Mouse (Mus musculus): ENCODE data around the gene Il13ra1. TPM values are rescaled to one million over a fixed set of nuclear protein-coding genes. Genes with fewer than 3 reads are reported as not detected.

Gene Il13ra1
- polyA plus RNA-seq, 1 experiment from 2014 or later, result 8.4 TPM

DNA sequence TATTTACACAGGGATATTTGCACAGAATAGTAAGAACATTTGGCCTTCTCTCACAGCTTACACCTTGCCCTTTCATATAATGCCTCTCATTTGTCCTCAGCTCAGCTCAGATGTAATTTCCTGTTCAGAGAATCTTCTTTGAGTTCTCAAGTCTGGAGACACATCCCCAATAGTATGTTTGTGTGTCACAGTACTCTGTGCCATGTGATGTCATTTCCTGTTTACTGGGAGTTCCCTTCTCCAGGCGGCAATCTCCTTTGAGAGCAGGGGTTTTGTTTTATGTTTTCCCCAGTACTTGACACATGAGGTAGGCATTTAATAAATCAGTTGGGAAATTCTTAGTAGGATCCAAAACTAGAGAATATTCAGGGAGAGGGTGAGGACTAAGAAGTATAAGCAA, 24.4 kb downstream of the Il13ra1 start:
- H3K4me3 ChIP-seq, result no peak overlapping the region
- WGBS, result 54% methylated on average over 1 of the region's 1 CpGs
- no peak overlapping the region for H3K9ac ChIP-seq
- H3K27ac ChIP-seq, result no peak overlapping the region
- ATAC-seq (ENCODE audit: low FRiP score, low read depth), result no peak
- no peaks in the 10 kb centered on the region for H3K36me3 ChIP-seq
- H3K4me1 ChIP-seq, result no peaks in the 10 kb centered on the region
- no peaks in the 10 kb centered on the region for H3K9me3 ChIP-seq
- H3K4me2 ChIP-seq (replicated peaks), result no peak overlapping the region
- no peaks in the 10 kb centered on the region for H3K27me3 ChIP-seq

- Histone ChIP-seq H3K9ac (no peak overlapping the region), H3K27me3 (no peaks in the 10 kb centered on the region), H3K4me3 (no peak overlapping the region), H3K4me1 (no peaks in the 10 kb centered on the region), H3K9me3 (no peaks in the 10 kb centered on the region), H3K36me3 (no peaks in the 10 kb centered on the region), H3K4me2 (replicated peaks) (no peak overlapping the region), H3K27ac (no peak overlapping the region)
- no peak for ATAC-seq (ENCODE audit: low FRiP score, low read depth)
- 71% methylated on average over 6 of the region's 6 CpGs for WGBS
Observed at GRCm38 (mm10) chrX:36141994-36142639, 30.2 kb downstream of the Il13ra1 start.

DNA sequence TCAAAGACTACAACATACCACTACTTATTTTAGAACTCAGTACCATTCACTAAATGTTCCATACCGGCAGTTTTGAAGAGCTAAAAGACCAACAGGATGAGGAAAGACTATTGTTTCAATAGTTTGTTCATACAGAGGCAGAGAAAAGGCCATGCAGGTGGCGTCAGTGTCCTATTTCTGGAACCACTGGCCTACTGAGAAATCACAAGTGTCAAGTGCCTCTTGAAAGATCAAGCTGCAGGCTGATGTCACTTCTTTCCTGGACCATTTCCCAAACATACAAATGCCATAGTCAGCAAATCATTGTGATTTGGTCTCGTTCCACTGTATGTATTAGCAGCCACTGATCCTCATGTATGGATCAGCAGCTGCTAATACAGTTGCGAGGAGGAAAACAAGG, 34.8 kb downstream of the Il13ra1 start:
- H3K36me3 ChIP-seq, result no peaks in the 10 kb centered on the region
- 67% methylated on average over 4 of the region's 4 CpGs for WGBS
- H3K4me1 ChIP-seq, result no peaks in the 10 kb centered on the region
- H3K27ac ChIP-seq, result no peak overlapping the region
- no peaks in the 10 kb centered on the region for H3K9me3 ChIP-seq
- no peak overlapping the region for H3K9ac ChIP-seq
- no peaks in the 10 kb centered on the region for H3K27me3 ChIP-seq
- H3K4me2 ChIP-seq (replicated peaks), result no peak overlapping the region
- no peak overlapping the region for H3K4me3 ChIP-seq
- no peak for ATAC-seq (ENCODE audit: low FRiP score, low read depth)

- no peaks in the 10 kb centered on the region for H3K36me3 ChIP-seq
- H3K9me3 ChIP-seq, result no peaks in the 10 kb centered on the region
- H3K4me3 ChIP-seq, result no peak overlapping the region
- H3K27ac ChIP-seq, result no peak overlapping the region
- H3K4me2 ChIP-seq (replicated peaks), result no peak overlapping the region
- H3K4me1 ChIP-seq, result no peaks in the 10 kb centered on the region
- H3K27me3 ChIP-seq, result no peaks in the 10 kb centered on the region
- no peak overlapping the region for H3K9ac ChIP-seq
- ATAC-seq (ENCODE audit: low FRiP score, low read depth), result no peak
Observed at GRCm38 (mm10) chrX:36150100-36150499, 38.2 kb downstream of the Il13ra1 start.

DNA sequence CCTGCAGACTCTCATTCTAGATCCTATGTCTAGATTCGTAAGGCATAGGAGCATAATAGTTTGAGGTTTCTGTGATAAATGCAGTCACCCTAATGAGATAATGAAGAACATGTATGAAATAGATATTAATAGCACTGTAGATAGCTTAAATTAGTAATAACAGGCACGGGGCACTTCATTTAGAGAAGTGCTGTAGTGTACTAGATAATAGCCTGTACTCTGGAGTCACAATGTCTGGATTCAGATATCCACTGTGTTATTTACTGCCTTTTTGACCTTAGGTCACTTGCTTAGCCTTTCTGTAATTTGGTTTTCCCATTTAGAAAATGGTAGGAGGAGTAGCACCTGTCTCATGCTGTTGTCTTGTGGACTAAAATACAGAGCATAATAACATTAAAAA, 44.8 kb downstream of the Il13ra1 start:
- Histone ChIP-seq H3K9ac (no peak overlapping the region), H3K27ac (no peak overlapping the region), H3K4me1 (no peaks in the 10 kb centered on the region), H3K27me3 (no peaks in the 10 kb centered on the region), H3K4me2 (replicated peaks) (no peak overlapping the region), H3K36me3 (no peaks in the 10 kb centered on the region), H3K4me3 (no peak overlapping the region), H3K9me3 (no peaks in the 10 kb centered on the region)
- 67% methylated on average over 2 of the region's 2 CpGs for WGBS
- ATAC-seq (ENCODE audit: low FRiP score, low read depth), result no peak

DNA sequence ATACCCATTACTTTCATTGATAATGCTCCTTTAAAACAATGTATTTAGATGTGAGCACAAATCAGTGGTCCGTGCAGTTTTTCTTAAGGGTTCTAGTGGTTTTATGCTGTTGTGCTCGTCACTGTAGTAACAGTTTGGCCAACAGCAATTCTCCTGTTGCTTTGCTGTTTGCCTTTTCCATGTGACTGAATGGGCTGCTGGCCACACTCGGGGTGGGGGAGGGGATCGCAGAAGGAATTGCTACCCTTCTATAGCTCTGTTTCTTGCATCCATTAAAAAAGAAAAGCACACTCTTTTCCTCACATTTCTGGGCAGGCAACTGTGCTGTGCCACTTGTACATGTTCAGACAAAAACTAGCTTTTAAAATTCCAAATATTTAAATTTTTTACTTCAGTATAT, 49.7 kb downstream of the Il13ra1 start:
- Histone ChIP-seq H3K4me2 (replicated peaks) (no peak overlapping the region), H3K9me3 (no peaks in the 10 kb centered on the region), H3K27ac (no peak overlapping the region), H3K4me1 (no peaks in the 10 kb centered on the region), H3K9ac (no peak overlapping the region), H3K4me3 (no peak overlapping the region), H3K27me3 (no peaks in the 10 kb centered on the region), H3K36me3 (no peaks in the 10 kb centered on the region)
- whole genome bisulfite sequencing, result 24% methylated on average over 4 of the region's 4 CpGs
- ATAC-seq (ENCODE audit: low FRiP score, low read depth), result no peak

DNA sequence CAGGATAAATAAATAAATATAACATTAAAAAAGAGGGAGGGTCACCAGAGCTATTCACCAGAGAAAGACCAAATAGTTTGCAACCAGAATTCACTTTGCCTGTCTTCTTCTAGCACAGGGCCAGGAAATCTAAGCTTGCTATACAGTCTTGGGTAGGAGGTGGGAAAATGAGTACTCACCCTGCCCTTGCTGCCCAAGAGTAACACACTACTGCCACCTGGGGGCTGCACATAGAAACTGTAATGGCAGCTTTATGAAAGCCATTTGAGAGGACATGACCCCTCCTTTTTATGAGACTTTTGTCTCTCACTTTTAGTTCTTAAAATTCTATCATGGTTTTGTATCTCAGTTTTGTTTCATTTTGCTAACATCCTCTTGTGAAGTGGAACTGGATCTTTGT, 71.7 kb downstream of the Il13ra1 start:
- Histone ChIP-seq H3K9me3 (no peaks in the 10 kb centered on the region), H3K4me2 (replicated peaks) (no peak overlapping the region), H3K9ac (no peak overlapping the region), H3K4me1 (no peaks in the 10 kb centered on the region), H3K27me3 (no peaks in the 10 kb centered on the region), H3K4me3 (no peak overlapping the region), H3K27ac (no peak overlapping the region), H3K36me3 (no peaks in the 10 kb centered on the region)
- ATAC-seq (ENCODE audit: low FRiP score, low read depth), result no peak

GRCm38 (mm10) chrX:36186036-36186435, 74.1 kb downstream of the Il13ra1 start:
- Histone ChIP-seq H3K27me3 (no peaks in the 10 kb centered on the region), H3K27ac (no peak overlapping the region), H3K4me1 (no peaks in the 10 kb centered on the region), H3K9me3 (no peaks in the 10 kb centered on the region), H3K9ac (no peak overlapping the region), H3K36me3 (no peaks in the 10 kb centered on the region), H3K4me2 (replicated peaks) (no peak overlapping the region), H3K4me3 (no peak overlapping the region)
- ATAC-seq (ENCODE audit: low FRiP score, low read depth), result no peak
- 70% methylated on average over 5 of the region's 5 CpGs for WGBS

- H3K27me3 ChIP-seq, result no peaks in the 10 kb centered on the region
- ATAC-seq (ENCODE audit: low FRiP score, low read depth), result no peak
- no peaks in the 10 kb centered on the region for H3K4me1 ChIP-seq
- H3K36me3 ChIP-seq, result no peaks in the 10 kb centered on the region
- no peak overlapping the region for H3K27ac ChIP-seq
- WGBS, result 47% methylated on average over 6 of the region's 6 CpGs
- H3K4me2 ChIP-seq (replicated peaks), result no peak overlapping the region
- no peaks in the 10 kb centered on the region for H3K9me3 ChIP-seq
- H3K4me3 ChIP-seq, result no peak overlapping the region
- no peak overlapping the region for H3K9ac ChIP-seq
Observed at GRCm38 (mm10) chrX:36186443-36186842, 74.5 kb downstream of the Il13ra1 start.

GRCm38 (mm10) chrX:36193951-36194350, 82.0 kb downstream of the Il13ra1 start:
- no peaks in the 10 kb centered on the region for H3K27me3 ChIP-seq
- no peak overlapping the region for H3K27ac ChIP-seq
- ATAC-seq (ENCODE audit: low FRiP score, low read depth), result peak; percentile 81
- no peak overlapping the region for H3K4me3 ChIP-seq
- H3K9me3 ChIP-seq, result no peaks in the 10 kb centered on the region
- H3K36me3 ChIP-seq, result no peaks in the 10 kb centered on the region
- H3K9ac ChIP-seq, result no peak overlapping the region
- 19% methylated on average over 6 of the region's 6 CpGs for WGBS
- H3K4me1 ChIP-seq, result peaks cover 4% of the 10 kb centered on the region; the same call in 1 of the 2 replicates
- no peak overlapping the region for H3K4me2 ChIP-seq (replicated peaks)

- Histone ChIP-seq H3K9ac (no peak within 1 kb of the TSS), H3K27ac (no peak within 1 kb of the TSS), H3K4me2 (replicated peaks) (peak within 1 kb of the TSS; percentile 63), H3K4me3 (peak within 1 kb of the TSS; percentile 35), H3K4me1 (peaks cover 4% of the 10 kb centered on the region; the same call in 1 of the 2 replicates), H3K27me3 (no peaks in the 10 kb centered on the region), H3K36me3 (no peaks in the 10 kb centered on the region), H3K9me3 (no peaks in the 10 kb centered on the region)
- peak; percentile 64 for ATAC-seq (ENCODE audit: low FRiP score, low read depth)
- WGBS, result 14% methylated on average over 27 of the region's 28 CpGs
Observed at GRCm38 (mm10) chrX:36195736-36196525, 84.0 kb downstream of the Il13ra1 start, which contains the start of gene Zcchc12. TSS of gene Zcchc12 (plus strand) at chrX:36195904.

GRCm38 (mm10) chrX:36209554-36209953, 97.6 kb downstream of the Il13ra1 start:
- no peaks in the 10 kb centered on the region for H3K9me3 ChIP-seq
- no peak overlapping the region for H3K9ac ChIP-seq
- H3K27ac ChIP-seq, result no peak overlapping the region
- no peak overlapping the region for H3K4me2 ChIP-seq (replicated peaks)
- no peak overlapping the region for H3K4me3 ChIP-seq
- ATAC-seq (ENCODE audit: low FRiP score, low read depth), result no peak
- no peaks in the 10 kb centered on the region for H3K36me3 ChIP-seq
- H3K4me1 ChIP-seq, result no peaks in the 10 kb centered on the region
- WGBS, result 79% methylated on average over 2 of the region's 2 CpGs
- no peaks in the 10 kb centered on the region for H3K27me3 ChIP-seq

- Histone ChIP-seq H3K36me3 (no peaks in the 10 kb centered on the region), H3K27ac (no peak overlapping the region), H3K27me3 (no peaks in the 10 kb centered on the region), H3K9me3 (no peaks in the 10 kb centered on the region), H3K9ac (no peak overlapping the region), H3K4me2 (replicated peaks) (no peak overlapping the region), H3K4me3 (no peak overlapping the region), H3K4me1 (no peaks in the 10 kb centered on the region)
- 81% methylated on average over 3 of the region's 3 CpGs for WGBS
- no peak for ATAC-seq (ENCODE audit: low FRiP score, low read depth)
Observed at GRCm38 (mm10) chrX:36211216-36211615, 99.3 kb downstream of the Il13ra1 start.
